Mouse (Mus musculus): ENCODE results near the gene Fnbp1.

Gene Fnbp1

DNA sequence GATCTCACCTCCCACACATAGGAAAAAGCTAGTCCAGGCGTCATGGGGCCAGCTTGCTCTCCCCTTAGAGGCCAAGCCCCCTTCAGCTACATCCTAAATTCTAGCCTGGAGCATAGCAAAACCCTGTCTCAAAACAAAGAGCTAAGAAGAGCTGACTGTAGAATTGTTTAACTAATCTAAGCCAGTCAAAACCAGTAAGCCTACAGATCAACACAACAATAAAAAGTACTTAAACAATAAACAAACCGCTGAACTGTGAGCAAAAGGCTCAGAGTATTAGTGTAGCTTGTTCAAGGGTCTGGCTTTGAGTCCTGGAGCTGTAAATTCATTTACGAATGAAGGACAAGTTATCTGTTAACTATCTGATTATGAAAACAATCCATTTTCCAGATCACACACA lies 50.6 kb downstream of the Fnbp1 start:
- no peak for DNase-seq

DNA sequence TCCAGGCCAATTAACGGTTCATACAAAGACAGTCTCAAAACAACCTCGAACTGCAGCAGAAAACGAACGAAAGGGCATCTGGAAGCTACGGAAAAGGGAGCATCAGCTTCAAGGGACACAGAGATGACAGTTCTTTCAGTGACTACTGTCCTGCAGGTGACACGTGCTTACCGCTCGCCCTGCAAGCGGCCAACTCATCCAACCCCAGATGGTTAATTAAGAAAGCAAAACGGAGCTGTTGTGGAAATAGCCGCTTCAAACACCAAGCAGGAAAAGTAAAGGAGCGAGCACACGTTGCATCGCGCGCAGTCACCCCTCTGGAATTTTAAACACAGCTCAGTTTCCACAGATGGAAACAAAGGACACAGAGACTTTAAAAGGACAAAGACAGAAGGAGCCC lies 52.2 kb downstream of the Fnbp1 start:
- no peak for DNase-seq

DNA sequence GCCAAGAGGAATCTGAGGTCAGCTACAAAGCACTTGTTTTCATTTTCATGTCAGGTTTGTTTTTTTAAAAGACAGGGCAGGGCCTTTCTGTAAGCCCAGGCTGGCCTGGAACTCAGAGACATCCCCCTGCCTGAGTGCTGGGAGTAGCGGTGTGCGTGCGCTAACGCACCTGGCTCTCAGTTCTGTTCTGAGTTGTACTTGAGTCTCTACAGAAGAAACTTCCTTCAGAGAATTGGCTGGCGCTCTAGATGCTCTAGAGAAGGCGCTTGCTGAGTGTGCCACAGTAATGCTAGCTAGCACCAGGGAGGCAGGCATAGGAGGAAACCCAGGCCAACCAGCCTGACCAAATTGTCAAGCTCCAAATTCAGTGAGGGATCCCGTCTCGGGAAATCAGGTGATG lies 52.9 kb downstream of the Fnbp1 start:
- peak; percentile 30 for DNase-seq

DNA sequence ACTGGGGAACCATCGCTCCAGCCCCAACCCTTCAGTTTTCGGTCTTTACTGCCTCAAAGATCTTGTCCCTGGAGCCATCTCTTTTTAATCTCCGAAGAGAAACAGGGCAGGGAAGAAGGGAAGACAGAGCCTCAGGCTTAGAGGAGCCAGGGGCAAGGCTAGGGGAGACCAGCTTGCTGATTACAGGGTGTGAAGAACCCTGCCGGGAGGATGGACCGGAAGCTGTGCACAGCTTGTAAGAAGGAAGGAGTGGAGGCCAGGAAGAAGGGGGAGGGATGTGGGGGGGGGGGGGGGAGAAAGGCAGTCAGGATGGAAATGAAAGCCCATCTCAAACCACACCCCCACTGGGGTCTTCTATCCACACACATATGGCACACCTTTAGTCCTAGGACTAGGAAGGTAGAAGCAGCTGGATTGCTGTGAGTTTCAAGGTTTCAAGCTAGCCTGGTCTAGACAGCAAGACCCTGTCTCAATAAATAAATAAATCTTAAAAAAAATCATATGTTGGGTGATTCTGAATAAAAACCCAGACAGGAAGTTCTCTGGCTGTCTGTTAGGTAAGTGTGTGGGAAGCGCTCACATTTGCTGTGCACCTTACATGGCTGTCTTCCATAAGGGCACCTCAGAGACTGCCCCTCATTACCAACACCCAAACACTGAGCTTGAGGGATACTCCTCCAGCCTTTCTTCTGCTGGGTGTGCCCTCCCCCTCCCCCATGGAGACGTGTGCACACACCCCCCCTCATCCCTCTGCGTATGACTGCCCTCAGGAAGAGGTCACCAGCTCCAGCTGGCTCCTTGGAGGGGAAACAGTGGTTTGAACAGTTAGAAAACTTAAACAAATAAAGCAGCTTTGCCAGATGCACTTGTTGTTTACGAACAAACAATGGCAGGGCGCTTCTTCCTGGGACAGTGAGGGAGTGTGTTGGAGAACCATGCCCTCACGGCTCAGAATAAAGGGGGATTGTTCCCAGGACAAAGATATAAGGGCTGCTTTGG lies 53.8 kb downstream of the Fnbp1 start:
- peak; percentile 85 for DNase-seq

DNA sequence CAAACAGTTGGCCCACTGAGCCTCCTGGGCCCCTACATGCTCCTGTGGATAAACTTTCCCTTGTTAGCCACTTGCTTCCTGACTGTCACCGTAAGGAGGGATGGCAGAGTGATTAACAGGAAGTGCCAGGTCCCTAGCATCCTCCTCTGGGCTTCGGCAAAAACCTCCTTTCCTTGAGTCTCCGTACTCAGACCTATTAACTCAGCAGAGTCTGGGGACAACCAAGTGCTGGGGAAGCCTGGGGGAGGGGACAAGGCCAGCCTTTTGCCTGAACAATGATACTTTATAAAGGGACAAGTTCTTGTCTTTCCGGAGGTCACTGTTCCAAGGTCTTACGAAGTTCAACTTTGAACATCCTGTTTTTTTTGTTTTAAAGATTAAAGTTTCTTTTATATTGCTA lies 54.7 kb downstream of the Fnbp1 start:
- DNase-seq = peak; percentile 66

DNA sequence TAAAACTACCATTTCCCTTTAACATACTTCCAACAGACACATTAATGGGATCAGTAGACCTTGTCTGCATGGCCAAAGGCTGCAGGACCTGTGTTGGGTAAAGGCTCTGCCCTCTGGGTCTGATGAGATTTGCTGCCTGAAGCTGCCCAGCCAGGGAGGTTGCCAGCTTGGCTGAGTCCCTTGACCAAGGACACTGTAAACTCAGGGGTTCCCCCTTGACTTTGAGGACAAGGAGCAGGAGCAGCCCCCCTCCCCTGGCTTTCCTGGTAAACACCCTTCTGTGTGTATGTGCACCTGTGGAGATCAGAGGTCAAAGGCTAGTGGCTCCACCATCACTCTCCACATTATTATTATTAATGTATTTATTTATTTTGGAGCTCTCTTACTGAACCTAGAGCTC lies 55.3 kb downstream of the Fnbp1 start:
- peak; percentile 55 for DNase-seq

DNA sequence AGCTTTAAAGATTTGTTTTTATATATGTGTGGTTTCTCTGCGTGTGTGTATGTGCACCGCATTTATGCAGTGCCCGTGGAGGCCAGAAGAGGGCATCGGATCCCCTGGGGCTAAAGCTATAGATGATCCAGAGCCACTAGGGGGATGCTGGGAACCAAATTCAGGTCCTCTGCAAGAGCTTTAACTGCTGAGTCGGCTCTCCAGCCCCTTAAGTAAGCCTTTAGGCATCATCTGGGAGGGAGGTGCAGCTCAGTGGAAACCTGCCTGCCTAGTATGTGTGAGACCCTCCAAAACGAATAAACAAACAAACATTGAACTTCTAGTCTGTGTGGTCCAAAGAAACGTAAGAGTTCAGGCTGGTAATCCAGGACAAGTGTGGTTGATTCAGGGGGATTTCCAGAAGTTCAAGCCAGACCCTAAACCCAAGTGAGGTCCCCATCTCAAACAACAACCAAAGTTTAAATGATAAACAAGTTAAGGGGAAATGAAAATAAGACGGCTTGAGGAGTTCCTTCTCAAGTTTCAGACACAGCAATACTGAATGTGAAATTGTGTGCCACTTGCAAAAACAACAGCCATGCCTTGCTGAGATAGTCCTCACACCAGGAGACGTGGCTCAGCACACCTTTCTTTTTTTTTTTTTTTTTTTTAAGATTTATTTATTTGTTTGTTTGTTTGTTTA lies 57.5 kb downstream of the Fnbp1 start:
- DNase-seq = no peak

DNA sequence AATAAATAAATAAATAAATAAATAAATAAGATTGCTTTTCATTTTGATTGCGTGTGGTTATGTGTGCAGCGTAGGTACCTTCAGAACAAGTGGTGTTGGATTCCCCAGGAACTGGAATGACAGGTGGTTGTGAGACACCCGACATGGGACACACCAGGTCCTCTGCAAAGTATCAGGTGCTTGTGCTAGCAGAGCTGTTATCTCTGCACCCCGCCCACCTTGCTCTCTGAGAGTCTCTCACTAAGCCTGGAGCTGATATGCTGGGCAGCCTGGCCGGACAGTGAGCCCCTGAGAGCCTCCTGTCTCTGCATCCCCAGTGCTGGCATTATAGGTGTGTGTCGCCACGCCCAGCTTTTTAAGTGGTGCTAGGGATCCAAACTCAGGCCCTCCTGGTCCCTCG lies 58.4 kb downstream of the Fnbp1 start:
- DNase-seq = no peak

DNA sequence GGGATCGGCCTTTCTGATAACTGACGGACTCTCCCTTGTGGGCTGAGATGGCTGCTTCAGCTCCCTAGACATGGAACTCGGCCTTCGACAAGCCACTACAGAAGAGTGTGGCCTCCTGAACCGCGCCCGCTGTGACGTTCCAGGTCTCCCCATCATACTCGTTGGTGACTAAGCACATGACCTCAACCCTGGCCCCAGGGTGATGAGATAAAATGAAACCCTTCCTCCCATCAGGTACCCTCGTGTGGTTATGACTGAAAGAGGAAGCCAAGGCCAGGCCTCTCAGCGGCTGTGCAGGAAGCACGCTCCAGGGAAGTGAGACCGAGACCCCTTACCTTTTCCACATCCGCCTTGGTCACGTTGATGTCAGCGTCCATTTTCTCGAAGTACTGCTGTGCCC lies 59.2 kb downstream of the Fnbp1 start:
- no peak for DNase-seq

DNA sequence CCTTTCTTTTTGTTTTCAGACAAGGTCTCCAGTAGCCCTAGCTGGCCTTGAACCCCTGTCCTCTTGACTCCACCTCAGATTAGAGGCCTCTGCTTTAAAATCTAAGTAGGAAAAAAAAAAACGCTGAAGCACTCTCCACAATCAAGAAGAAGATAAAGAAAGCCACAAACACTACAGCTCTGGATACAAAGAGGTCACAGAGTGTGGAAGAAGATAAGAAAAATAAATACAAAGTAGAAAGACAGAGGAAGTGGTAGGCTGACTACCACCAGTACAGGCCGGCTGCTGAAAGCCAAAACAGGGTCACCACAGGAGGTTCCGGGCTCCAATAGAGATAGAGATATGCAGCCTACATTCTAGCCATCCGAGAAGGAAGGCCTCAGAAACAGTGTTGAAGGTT lies 60.5 kb downstream of the Fnbp1 start:
- no peak for DNase-seq

DNA sequence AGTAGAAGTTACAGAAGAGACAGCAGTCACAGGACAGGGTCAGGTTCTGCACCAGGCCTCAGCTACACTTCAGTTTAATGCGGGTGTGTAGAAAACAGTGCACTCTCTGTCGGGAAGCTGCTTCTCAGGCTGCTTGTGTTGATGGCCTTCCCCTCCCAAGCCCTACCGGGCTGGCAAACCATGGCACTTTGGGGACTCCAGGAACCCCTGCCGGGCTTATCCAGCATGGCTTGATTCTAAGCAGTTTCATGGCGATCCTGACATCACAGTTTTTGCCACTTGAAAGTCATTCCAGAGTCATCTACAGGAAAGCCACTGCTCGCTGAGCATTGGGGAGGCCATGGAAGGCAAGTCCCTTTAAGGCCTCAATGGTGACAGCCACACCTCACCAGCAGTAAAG lies 62.7 kb downstream of the Fnbp1 start:
- no peak for DNase-seq

DNA sequence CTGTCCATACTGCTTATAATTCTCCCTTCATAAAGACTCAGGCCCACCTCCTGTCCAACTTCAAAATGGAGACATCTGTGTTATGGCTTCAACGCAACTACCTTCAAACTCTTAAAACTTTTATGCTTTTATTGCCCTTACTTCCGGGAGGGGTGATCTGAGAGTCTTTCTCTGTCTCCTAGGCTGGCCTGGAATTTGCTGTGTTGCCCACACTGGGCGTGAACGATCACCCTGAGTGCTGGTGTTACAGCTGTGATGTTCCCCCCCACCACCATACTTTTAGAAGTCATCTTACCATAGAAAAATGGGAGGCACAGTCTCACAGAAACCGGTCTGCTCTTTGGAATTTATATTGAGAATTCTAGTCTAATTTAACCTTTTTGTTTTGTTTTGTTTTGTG lies 64.2 kb downstream of the Fnbp1 start:
- DNase-seq = no peak

DNA sequence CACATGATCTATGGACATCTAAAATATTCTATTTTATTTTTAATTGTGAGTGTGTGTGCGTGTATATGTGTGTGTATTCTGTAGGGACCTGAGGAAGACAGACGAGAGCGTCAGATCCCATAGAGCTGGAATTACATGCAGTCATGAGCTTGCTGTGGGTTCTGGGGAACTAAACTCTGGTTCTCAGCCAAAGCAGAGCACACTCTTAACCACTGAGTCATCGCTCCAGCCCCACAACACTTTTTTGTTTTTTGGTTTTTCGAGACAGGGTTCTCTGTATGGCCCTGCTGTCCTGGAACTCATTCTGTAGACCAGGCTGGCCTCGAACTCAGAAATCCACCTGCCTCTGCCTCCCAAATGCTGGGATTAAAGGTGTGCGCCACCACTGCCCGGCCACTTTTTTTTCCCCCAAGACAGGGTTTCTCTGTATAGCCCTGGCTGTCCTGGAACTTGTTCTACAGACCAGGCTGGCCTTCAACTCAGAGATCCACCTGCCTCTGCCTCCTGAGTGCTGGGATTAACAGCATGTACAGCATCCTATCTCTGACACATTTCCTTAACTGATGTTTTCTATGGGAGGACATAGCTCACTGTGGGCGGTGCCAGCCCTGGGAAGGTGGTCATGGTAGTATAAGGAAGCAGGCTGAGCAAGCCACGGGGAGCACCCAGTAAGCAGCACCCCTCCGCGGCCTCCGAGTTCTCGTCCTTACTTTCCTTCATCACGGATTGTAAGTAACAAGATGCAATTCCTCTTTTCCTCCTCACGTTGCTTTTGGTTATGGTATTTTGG lies 65.3 kb downstream of the Fnbp1 start:
- DNase-seq = no peak

DNA sequence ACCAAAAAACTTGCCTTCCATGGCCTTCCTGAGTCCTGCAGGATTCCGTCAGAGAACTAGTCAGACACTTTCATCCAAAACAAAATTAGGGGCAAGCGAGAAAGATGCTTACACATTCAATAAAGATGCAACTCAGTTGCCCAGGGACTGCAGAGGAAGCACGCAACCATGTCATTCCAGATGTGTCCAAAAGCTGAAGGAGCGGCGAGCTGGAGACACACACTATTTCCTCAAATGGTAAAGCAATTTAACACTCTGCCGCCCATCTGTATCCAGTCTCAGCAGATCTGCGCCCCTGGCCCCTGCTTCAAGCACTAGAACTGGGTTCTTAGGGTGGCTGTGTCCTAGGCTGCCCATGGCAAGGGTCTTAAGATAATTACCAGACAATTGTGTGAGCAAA lies 66.0 kb downstream of the Fnbp1 start:
- no peak for DNase-seq

DNA sequence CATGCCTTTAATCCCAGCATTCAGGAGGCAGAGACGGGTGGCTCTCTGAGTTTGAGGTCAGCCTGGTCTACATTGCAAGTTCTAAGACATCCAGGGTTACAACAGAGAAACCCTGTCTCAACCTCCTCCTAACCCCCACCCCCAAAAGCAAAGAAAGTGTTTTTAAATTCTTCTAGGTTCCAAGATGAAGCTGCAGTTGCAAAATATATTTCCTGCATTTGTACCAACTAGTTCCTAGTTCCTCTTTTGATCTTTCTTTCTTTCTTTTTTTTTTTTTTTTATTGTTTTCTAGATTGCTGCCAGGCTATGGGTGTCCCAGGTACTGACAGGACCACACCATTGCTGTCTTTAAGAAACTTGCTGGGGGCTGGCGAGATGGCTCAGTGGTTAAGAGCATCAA lies 66.6 kb downstream of the Fnbp1 start:
- no peak for DNase-seq

DNA sequence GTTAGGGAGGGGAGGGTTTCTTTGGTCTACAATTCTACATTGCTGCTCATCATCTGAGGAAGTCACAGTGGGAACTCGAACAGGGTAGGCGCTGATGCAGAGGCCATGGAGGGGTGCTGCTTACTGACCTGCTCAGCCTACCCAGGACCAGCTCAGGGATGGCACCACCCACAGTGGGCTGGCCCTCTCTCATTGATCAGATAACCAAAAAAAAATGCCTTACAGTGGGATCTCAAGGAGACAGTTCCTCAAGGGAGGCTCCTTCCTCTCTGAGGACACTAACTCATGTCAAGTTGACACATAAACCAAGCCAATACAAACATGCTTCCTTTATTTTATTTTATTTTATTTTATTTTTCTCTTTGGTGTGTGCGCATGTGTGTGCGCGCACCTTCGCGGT lies 72.3 kb downstream of the Fnbp1 start:
- DNase-seq = no peak

DNA sequence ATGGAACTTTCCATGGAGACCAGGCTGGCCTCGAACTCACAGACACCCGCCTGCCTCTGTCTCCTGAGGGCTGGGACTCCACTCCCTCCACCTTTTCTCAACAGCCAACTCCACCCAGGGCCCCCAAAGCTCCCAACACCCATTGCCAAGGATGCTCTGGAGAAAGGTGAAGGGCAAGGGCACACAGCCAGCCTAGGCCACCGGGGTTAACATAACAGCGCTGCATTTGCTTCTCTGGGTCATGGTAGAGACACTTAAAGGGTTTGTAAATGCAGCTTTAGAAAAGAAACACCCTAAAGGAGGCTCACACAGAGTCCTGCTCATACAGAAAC lies 72.7 kb downstream of the Fnbp1 start:
- no peak for DNase-seq

DNA sequence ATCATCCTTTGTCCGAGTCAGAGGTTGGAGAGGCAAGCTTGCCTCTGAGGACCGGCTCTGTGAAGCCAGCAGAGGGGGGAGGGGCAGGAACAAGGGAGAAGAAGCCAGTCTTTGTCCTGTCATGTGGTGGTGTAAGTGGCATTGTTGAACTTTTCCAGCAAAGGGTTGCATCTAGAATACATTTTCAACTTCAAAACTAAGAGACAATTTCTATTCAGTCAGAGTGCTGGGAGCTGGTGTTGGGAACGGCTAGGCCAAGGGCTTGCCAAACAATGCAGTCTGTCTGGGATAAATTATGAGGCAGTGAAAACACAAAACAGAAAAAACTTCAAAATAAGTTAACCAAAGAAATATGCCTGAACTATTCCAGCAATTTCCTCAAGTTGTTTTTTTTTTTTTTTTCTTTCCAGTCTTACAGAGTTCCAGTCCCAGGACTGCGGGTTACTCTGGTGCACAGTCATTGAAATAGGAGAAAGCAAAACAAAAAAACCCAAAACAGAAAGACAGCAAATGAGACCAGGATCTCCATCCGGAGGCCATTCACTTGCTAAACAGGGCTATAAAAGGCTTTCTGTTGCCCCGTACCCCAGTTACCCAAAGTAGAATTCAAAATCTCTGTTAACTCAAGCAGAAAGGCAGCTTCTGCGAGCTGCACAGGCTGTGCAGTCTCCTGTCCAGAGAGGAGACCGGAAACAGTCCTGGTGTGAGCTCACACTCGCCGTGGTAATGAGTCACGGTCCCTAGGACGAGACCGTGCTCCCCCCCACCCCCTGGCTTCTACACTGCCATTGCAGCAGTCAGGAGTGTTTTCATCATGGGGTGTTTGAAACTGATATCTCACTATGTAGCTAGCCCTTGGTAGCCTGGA lies 73.3 kb downstream of the Fnbp1 start:
- DNase-seq = peak; percentile 82

DNA sequence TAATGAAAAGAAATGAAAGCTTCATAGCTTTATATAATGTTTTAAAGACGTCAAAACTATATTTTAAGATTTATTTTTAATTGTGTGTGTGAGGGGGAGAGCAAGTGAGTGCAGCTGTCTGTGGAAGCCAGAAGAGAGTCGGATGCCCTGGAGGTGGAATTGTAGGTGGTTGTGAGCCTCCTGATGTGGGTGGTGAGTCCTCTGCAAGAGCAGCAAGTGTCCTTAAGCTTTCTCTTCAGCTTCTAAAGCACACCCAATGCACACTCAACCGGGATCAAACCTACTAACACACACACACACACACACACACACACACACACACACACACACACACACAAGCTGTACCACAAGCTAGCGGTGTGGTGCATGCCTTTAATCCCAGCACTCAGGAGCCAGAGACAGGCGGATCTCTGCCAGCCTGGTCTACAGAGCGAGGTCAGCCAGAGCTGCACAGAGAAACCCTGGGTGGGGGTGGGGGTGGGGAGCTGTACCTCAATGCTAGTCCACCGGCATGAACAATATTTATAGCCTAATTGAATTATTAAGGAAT lies 74.0 kb downstream of the Fnbp1 start:
- no peak for DNase-seq

DNA sequence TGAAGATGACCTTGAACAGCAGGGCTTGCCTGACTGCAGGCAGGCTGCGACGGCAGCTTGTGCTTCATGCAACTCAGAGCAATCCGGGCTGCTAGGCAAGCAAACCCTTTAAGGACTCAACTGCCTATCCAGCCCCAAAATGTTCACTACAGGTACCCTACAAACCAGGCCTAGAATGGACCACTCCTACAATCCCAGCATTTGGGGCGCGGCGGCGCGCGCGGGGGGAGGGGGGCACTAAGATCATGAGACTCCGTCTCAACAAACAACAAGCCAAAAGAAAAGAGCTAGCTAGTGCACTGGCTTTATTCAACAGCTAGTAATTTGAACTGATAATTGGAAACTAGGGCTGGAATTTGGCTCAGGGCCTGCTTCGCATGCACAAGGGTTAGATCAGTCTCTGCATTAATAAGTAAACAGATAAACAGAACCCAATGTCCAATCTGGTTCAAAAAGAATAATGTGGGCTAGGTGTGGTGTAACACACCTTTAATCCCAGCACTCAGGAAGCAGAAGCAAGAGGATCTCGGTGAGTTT lies 74.7 kb downstream of the Fnbp1 start:
- no peak for DNase-seq

DNA sequence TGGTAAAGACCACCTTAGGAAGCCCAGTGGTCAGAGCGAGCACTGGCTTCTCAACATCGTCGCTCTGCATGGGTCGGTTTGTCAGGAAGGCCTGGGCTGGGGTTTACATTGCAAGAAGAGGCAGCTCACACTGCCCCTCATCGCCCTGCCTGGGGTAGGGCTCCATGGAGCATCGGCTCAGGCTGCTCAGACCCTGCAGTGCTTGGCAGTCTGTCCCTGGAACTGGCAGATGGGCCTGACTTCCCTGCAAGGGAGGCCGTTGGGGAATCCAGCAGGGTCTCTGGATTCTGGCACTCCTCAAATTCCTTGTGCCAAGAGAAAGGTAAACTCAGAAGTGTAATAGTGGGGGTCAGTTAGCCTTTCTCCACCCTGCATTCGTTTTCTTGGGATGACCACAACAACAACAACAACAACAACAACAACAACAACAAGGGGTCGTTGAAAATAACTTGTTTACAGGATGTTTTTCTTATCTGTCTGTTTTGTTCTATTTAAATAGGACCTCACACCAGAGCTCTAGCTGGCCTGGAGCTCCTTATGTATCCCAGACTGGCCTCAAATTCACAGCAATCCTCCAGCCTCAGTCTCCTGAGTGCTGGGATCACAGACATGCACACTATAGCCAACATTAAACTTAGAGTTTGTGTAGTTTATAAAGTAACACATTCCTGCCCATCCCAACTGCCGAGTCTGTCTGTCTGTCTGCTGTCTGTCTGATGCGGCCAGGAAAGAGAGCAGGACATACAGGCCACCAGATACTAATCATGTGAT lies 75.6 kb downstream of the Fnbp1 start:
- DNase-seq = no peak
